ENCODE assay signal across 26 mouse cellular contexts in genomic region chr2:71986276-71986848, GRCm38 (mm10). TPM values are rescaled to one million over a fixed set of nuclear protein-coding genes. Genes with fewer than 3 reads are reported as not detected.
DNase-seq lines count a peak whose midpoint lies in the region; ATAC-seq and TF ChIP-seq lines count a peak whose summit lies in the region.
"Had no signal": no experiment of that assay in that cellular context is flagged by ENCODE, and none has a peak within 500 bp of the region (broad histone marks: within the 10 kb centered on the region; RNA-seq: fewer than 3 reads in every experiment).

No protein-coding gene starts in this region.

- no peak for TF ChIP-seq EP300 in liver, embryonic 14.5 days (IDR thresholded peaks at IDR 0.05; ENCODE audit: low read depth)

- no peak for TF ChIP-seq CTCF in liver, embryonic 14.5 days (IDR thresholded peaks at IDR 0.05; ENCODE audit: low read depth)

- 0 out of 2 replicates have a peak, but pooled peaks have one; percentile 42 for ATAC-seq in heart, embryonic 11.5 days (replicated peaks; ENCODE audit: insufficient number of reproducible peaks, low FRiP score, low TSS enrichment)
- ATAC-seq in liver, embryonic 14.5 days (ENCODE audit: insufficient read depth) = peak; percentile 57
- ATAC-seq in liver, embryonic 11.5 days (replicated peaks; ENCODE audit: low FRiP score) = no peak
- peak; percentile 64; the same call in 1 of the 2 replicates for ATAC-seq in liver, embryonic 15.5 days (ENCODE audit: insufficient read depth)
- ATAC-seq: activated CD4-positive, CD25-positive, alpha-beta regulatory T cell, adult 4 months; forebrain, embryonic 13.5 days; inflammation-experienced regulatory T-cells, adult 6 months had no signal

- no peak overlapping the region for H3K27ac ChIP-seq in heart, embryonic 11.5 days (ENCODE audit: low read depth, low read length)
- H3K27ac ChIP-seq in liver, embryonic 14.5 days = no peak overlapping the region
- H3K27ac ChIP-seq in liver, embryonic 11.5 days (ENCODE audit: low read depth, low read length) = no peak overlapping the region
- H3K27ac ChIP-seq in liver, embryonic 15.5 days (replicated peaks) = no peak overlapping the region
- H3K27ac ChIP-seq: embryonic facial prominence, embryonic 12.5 days; forebrain, embryonic 13.5 days; hindbrain, embryonic 13.5 days; limb, embryonic 13.5 days; stomach, embryonic 15.5 days had no signal

- H3K4me1 ChIP-seq in heart, embryonic 11.5 days (ENCODE audit: control insufficient read depth, insufficient read depth, low read length) = no peaks in the 10 kb centered on the region
- H3K4me1 ChIP-seq in liver, embryonic 14.5 days (replicated peaks; ENCODE audit: control insufficient read depth in 2 of 2, insufficient read depth in 2 of 2, low read length in 1 of 2) = peaks cover 0 to 8% of the 10 kb centered on the region in 2 experiments; a peak in 2 of 4 replicates
- H3K4me1 ChIP-seq in liver, embryonic 11.5 days (replicated peaks; ENCODE audit: control insufficient read depth, insufficient read depth, low read length) = no peaks in the 10 kb centered on the region
- H3K4me1 ChIP-seq in liver, embryonic 15.5 days (replicated peaks) = no peaks in the 10 kb centered on the region
- H3K4me1 ChIP-seq: limb, embryonic 13.5 days; stomach, embryonic 15.5 days had no signal

- H3K27me3 ChIP-seq in heart, embryonic 11.5 days (ENCODE audit: control insufficient read depth, insufficient read depth, low read length) = peaks cover 8% of the 10 kb centered on the region
- H3K27me3 ChIP-seq in liver, embryonic 14.5 days (ENCODE audit: control insufficient read depth, insufficient read depth, low read length) = peaks cover 7% of the 10 kb centered on the region
- H3K27me3 ChIP-seq in liver, embryonic 11.5 days (replicated peaks; ENCODE audit: control insufficient read depth, insufficient read depth, low read length) = peaks cover 8% of the 10 kb centered on the region
- H3K27me3 ChIP-seq in liver, embryonic 15.5 days = peaks cover 7% of the 10 kb centered on the region
- H3K27me3 ChIP-seq: stomach, embryonic 15.5 days had no signal

- no peak overlapping the region for H3K4me3 ChIP-seq in heart, embryonic 11.5 days (ENCODE audit: low read depth, low read length)
- no peak overlapping the region for H3K4me3 ChIP-seq in liver, embryonic 14.5 days (ENCODE audit: insufficient read depth in 1 of 2, low read depth in 2 of 2, low read length in 2 of 2)
- H3K4me3 ChIP-seq in liver, embryonic 11.5 days (ENCODE audit: low read depth, low read length) = no peak overlapping the region
- H3K4me3 ChIP-seq in liver, embryonic 15.5 days (replicated peaks) = no peak overlapping the region
- H3K4me3 ChIP-seq: embryonic facial prominence, embryonic 12.5 days; erythroblast, embryonic 14.5 days; forebrain, embryonic 13.5 days; hindbrain, embryonic 13.5 days; limb, embryonic 13.5 days; myocyte; stomach, embryonic 15.5 days had no signal

- 64% methylated on average over 12 of the region's 12 CpGs for WGBS in heart, embryonic 11.5 days (ENCODE audit: insufficient replicate concordance)
- 58% methylated on average over 12 of the region's 12 CpGs for WGBS in liver, embryonic 14.5 days (ENCODE audit: insufficient replicate concordance)
- WGBS in liver, embryonic 11.5 days = 71% methylated on average over 12 of the region's 12 CpGs
- 56% methylated on average over 12 of the region's 12 CpGs for WGBS in liver, embryonic 15.5 days (ENCODE audit: insufficient replicate concordance)

- H3K9ac ChIP-seq in heart, embryonic 11.5 days (ENCODE audit: low read depth, low read length) = no peak overlapping the region
- no peak overlapping the region for H3K9ac ChIP-seq in liver, embryonic 14.5 days (replicated peaks)
- no peak overlapping the region for H3K9ac ChIP-seq in liver, embryonic 11.5 days (ENCODE audit: low read depth, low read length)
- H3K9ac ChIP-seq in liver, embryonic 15.5 days = no peak overlapping the region
- H3K9ac ChIP-seq: embryonic facial prominence, embryonic 12.5 days; forebrain, embryonic 13.5 days; hindbrain, embryonic 13.5 days; limb, embryonic 13.5 days; stomach, embryonic 15.5 days had no signal

- no peak overlapping the region for H3K4me2 ChIP-seq in heart, embryonic 11.5 days
- no peak overlapping the region for H3K4me2 ChIP-seq in liver, embryonic 14.5 days (ENCODE audit: low read depth)
- no peak overlapping the region for H3K4me2 ChIP-seq in liver, embryonic 11.5 days
- no peak overlapping the region for H3K4me2 ChIP-seq in liver, embryonic 15.5 days
- H3K4me2 ChIP-seq: embryonic facial prominence, embryonic 12.5 days; forebrain, embryonic 13.5 days; hindbrain, embryonic 13.5 days; limb, embryonic 13.5 days; stomach, embryonic 15.5 days had no signal

- DNase-seq in adrenal gland, postnatal 14 days = peak; percentile 22
- DNase-seq in adrenal gland, postnatal 25 days = no peak
- no peak for DNase-seq in heart, adult 18-20 months
- no peak for DNase-seq in liver, embryonic 14.5 days (ENCODE audit: low read depth in 3 of 3, low spot score in 3 of 3)
- DNase-seq in liver, embryonic 11.5 days (ENCODE audit: low spot score) = no peak
- no peak for DNase-seq in urinary bladder, postnatal 10 days (ENCODE audit: low spot score)
- DNase-seq: cerebellum, adult 11-12 months; gastrocnemius, postnatal 25 days; kidney, adult 9 months; kidney, postnatal 36 days; midbrain, embryonic 14.5 days; right cerebral cortex, postnatal 14 days; thymus, adult 18-20 months; thymus, postnatal 4 days had no signal

- no peaks in the 10 kb centered on the region for H3K36me3 ChIP-seq in heart, embryonic 11.5 days (ENCODE audit: control insufficient read depth, insufficient read depth, low read length)
- no peaks in the 10 kb centered on the region for H3K36me3 ChIP-seq in liver, embryonic 14.5 days (replicated peaks; ENCODE audit: control insufficient read depth, insufficient read depth, low read depth)
- H3K36me3 ChIP-seq in liver, embryonic 11.5 days (ENCODE audit: control insufficient read depth, insufficient read depth, low read length) = no peaks in the 10 kb centered on the region
- H3K36me3 ChIP-seq in liver, embryonic 15.5 days (replicated peaks) = no peaks in the 10 kb centered on the region
- H3K36me3 ChIP-seq: embryonic facial prominence, embryonic 12.5 days; G1E; hindbrain, embryonic 13.5 days; limb, embryonic 13.5 days; stomach, embryonic 15.5 days had no signal

- H3K9me3 ChIP-seq in heart, embryonic 11.5 days (replicated peaks; ENCODE audit: control insufficient read depth, low read length) = no peaks in the 10 kb centered on the region
- H3K9me3 ChIP-seq in liver, embryonic 14.5 days (ENCODE audit: control insufficient read depth, low read length) = no peaks in the 10 kb centered on the region
- no peaks in the 10 kb centered on the region for H3K9me3 ChIP-seq in liver, embryonic 11.5 days (ENCODE audit: control insufficient read depth, low read length)
- no peaks in the 10 kb centered on the region for H3K9me3 ChIP-seq in liver, embryonic 15.5 days (replicated peaks)
- H3K9me3 ChIP-seq: embryonic facial prominence, embryonic 12.5 days; forebrain, embryonic 13.5 days; G1E; hindbrain, embryonic 13.5 days; limb, embryonic 13.5 days; stomach, embryonic 15.5 days had no signal

RNA-seq across cellular contexts. Expression of gene Rapgef4, which starts 5.3 kb away (rescaled TPM):
- total RNA-seq in adrenal gland, postnatal 14 days (2021) = 192 and 214 TPM in 2 replicates
- 399 and 527 TPM in 2 replicates for total RNA-seq in adrenal gland, postnatal 25 days (2021)
- polyA plus RNA-seq in heart, embryonic 11.5 days (2014; fragmentation: Nextera tagmentation; extraction: Ambion mirVana) = 2.6 and 4.0 TPM in 2 replicates
- total RNA-seq in heart, adult 18-20 months (2021) = 10 to 100 TPM; 26.4 to 29.1 TPM
- 3.3 and 4.2 TPM in 2 replicates for polyA plus RNA-seq in liver, embryonic 14.5 days (2012; rRNA removed)
- 2.2 and 3.4 TPM in 2 replicates for polyA plus RNA-seq in liver, embryonic 14.5 days (2014; fragmentation: Nextera tagmentation; extraction: Ambion mirVana)
- polyA plus RNA-seq in liver, embryonic 11.5 days (2014; fragmentation: Nextera tagmentation; extraction: Ambion mirVana) = 3.9 and 4.2 TPM in 2 replicates
- polyA plus RNA-seq in liver, embryonic 15.5 days (2015; fragmentation: Nextera tagmentation; extraction: Ambion mirVana) = 6.5 and 9.4 TPM in 2 replicates
- polyA plus RNA-seq: erythroblast, embryonic 14.5 days; G1E had no signal
